Mouse (Mus musculus): Measurements from ENCODE around the gene Olfr1537.

Olfr1537 gene

DNA sequence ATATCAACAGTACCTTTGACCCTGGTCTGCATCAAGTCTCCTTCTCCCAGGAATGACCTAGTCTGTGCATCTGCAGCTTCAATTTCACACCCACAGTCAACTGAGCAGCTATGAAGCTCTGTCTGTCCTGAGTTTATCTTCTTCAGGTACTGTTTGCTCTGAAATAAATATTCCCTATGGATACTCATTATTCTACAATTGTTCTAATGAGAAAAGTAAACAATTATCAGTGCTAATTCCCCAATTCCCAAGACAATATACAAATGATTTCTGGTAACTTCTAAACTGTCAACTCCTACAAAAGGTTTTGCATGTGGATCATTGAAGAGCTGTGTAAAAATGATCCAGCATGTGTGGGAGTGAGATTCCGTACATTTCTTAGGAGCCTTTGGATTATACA lies at the start of gene Olfr1537:
Olfr1537 (minus strand) TSS at position 101 of the 400 bp plus-strand sequence.
- DNase-seq (ENCODE audit: low read depth in 2 of 2, low spot score in 2 of 2), result no peak

DNA sequence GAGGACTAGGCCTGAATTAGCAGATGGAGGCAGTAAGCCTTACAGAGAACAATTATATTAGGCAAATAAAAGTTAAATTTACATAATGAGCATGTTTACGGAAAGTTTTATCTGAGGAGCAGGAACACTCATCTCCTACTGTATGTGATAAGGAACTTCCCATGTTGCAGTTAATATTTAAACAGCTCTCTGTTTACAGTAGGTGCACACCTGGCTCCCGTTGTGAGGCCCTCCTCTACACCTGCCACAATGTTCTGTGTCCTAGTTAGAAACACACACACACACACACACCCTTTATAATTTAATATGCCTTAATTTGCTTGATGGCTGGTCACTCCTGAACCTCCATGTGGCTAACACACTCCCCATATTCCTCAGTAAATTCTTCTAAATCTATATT lies 37.3 kb upstream of the Olfr1537 start:
- no peak for DNase-seq (ENCODE audit: low read depth in 2 of 2, low spot score in 2 of 2)

DNA sequence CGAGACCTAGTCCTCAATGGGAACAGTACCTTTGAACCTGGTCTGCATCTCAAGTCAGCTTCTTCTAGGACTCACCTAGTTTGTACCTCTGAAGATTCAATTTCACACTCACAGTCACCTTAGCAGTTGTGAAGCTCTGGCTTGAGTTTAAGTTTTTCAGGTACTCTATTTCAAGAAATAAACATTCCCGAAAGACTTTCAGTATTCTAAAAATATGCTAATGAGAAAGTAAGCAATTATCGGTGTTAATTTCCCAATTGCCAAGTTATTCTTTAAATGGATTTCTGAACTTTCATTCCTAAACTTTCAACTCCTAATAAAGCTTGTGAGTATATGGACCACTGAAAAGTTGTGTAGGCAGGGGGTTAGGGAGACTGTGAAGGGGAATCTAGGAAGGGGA lies 26.9 kb upstream of the Olfr1537 start, which contains the start of gene Olfr945:
Olfr945 (minus strand) TSS at position 101 of the 400 bp plus-strand sequence.
- no peak for DNase-seq (ENCODE audit: low read depth in 2 of 2, low spot score in 2 of 2)

DNA sequence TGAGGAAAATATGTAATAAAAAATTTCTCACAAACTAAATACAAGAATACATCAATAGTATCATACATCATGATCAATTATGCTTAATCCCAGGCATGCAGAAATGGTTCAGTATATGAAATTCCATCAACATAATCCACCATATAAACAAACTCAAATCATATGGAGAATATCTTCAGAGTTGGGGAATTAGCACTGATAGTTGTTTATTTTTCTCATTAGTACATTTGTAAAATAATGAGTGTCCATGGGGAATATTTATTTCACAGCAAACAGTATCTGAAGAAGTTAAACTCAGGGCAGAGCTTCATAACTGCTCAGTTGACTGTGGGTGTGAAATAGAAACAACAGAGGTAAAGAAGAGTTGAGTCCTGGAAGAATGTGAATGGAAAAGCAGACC lies 48.2 kb downstream of the Olfr1537 start, which contains the start of gene Olfr944:
Olfr944 (plus strand) TSS at position 301 of the 400 bp plus-strand sequence.
- no peak for DNase-seq (ENCODE audit: low read depth in 2 of 2, low spot score in 2 of 2)
